Mouse (Mus musculus): ENCODE measurements at regions not wholly inside any gene's neighbourhood (a gene's known extent, or its start where the extent isn't known, plus 50 kb on each side); places are given as distances from the start of the nearest gene placed in this dataset.
"Not testable (repeated sequence)": the region's sequence is repeated elsewhere in the genome, so short reads cannot be mapped to it uniquely, and the experiment has no call there.

DNA sequence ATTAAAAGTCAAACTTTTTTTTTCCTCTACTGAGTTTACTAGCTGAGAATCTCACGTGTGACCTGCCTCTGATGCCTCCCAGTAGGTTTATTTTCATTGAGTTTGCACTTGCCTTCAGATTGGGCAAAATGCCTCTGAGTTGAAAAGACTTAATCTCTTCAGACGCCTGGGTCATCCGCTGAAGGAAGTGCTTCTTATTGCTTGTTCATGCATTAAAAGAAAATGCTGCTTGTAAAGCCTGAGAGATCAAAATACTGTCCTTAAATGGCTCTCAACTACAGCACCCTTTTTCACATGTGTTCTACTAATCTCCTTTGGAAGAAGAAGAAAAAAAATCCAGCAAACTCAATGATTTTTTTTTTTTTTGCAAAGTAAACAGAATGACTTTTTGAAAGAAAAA lies 351.5 kb downstream of the Kcnh5 start:
- no peak for DNase-seq

DNA sequence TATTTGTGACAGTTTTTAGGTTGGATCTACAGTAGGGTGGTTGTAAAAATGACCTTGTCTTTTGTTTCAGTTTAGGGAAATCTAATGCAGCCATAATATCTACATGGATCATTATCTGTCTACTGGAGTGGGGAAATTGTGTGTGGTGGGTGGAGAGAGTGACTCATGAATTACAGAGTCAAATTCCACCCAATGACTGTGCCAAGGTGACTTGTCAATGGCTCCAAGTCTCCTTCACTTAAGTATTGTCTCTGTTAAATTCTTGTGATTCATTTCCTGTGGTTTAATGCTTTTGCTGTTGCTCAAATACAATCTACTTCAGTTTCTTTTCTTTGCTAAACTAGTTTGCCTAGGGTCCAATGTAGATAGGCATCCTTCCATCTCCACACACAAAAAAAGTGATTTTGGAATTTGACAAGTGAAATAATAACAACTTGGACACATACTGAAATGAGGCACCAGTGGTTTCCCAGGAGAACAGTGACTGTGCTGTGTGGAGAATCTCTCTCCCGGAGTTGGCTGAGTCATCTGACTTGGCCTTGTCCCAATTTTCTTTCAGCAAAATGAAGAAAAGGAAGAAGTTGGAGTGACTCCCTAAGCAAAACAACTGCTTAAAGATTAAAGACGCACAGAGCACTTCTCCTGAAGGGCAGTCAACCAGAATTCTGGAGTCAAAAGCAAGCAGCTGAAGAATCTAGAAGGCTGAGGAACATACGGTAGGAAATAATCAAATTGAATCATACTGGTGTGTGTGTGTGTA lies 352.2 kb downstream of the Kcnh5 start:
- DNase-seq, result peak in 1 of 2 experiments; percentile 9

DNA sequence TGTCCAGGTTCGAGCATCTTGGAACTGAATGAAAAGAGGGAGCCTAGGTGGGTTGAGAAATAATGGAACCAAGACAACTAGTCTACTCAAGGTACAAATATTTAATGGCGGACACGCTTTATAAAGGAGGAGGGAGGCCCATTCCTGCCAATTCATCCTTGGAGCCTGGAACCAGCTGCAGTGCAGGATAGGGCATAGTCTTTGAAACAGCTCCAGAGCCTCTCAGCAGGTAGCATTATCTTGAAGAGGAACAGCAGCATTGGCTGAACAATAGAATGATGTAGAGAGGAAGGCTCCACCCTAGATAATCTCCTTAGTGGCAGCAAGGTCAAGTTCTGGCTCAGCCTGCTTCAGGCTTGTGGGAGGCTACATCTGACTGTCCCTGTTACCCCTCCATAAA lies 361.0 kb downstream of the Kcnh5 start:
- DNase-seq, result not testable (repeated sequence)

- DNase-seq, result not testable (repeated sequence)
Observed at GRCm38 (mm10) chr12:74808571-74808970, 368.6 kb downstream of the Kcnh5 start.

DNA sequence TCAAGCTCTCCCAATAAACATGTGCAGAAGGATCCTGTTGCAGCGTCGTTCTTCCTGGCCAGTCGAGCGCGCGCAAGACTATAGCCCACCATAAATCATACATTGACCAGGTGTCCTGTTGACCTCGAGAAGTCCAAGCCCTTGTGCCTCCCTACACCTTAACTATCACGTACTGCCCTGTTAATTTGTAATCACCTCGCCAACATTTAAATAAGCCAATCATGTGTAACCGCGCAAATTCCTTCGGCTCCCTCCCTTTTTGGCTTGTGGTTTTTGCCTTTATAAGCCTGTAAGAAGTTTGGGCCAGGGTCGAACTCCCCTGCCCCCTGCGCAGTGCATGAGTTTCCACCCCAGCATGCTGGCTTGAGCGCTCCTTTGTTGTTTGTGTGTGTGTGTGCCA lies 369.2 kb downstream of the Kcnh5 start:
- DNase-seq, result not testable (repeated sequence)

GRCm38 (mm10) chr12:74803740-74804512 lies 373.2 kb downstream of the Kcnh5 start:
- DNase-seq, result no peak

DNA sequence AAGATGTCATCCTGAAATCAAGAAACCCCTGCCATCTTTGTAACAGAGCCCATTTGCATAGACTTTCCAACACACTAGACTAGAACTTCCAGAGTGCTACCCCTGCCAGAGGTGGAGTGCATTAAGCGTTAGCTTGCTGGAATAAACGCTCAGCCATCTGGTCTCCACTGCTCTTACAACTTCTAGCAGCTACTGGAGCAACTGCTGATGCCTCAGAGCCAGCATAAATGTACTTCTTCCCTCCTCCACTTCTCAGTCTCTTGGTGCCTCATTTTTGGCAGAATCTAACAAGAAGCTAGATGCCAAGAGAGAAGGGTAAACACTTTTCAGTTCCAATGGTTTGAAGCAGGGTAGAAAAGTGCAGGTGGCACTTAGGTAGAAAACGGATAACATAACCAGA lies 385.1 kb downstream of the Kcnh5 start:
- no peak for DNase-seq

DNA sequence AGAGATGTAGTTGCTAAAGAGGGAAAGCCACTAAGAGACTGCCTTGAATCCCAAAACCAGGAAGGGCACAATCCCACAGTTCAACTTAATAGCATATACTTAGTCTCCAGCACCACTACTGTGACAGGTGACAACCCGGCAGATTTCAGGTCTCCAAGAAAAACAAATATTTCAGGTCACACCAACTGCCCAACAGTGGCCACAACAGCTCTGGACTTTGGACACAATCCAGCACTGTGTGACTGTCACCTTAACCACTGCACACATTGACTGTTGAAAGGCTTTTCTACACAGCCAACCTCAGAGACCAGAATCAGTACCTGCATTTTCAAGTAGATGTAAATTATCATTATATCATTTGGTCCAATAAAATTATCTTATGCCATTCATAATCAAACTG lies 414.8 kb downstream of the Kcnh5 start:
- DNase-seq, result no peak

- DNase-seq, result no peak
Observed at GRCm38 (mm10) chr12:74745051-74745450, 428.9 kb upstream of the Gm11042 start.

- DNase-seq, result no peak
Observed at GRCm38 (mm10) chr12:74728866-74729265, 412.7 kb upstream of the Gm11042 start.

- no peak for DNase-seq
Observed at GRCm38 (mm10) chr12:74679149-74679548, 363.0 kb upstream of the Gm11042 start.

GRCm38 (mm10) chr12:74677835-74678234 lies 361.6 kb upstream of the Gm11042 start:
- DNase-seq, result no peak

DNA sequence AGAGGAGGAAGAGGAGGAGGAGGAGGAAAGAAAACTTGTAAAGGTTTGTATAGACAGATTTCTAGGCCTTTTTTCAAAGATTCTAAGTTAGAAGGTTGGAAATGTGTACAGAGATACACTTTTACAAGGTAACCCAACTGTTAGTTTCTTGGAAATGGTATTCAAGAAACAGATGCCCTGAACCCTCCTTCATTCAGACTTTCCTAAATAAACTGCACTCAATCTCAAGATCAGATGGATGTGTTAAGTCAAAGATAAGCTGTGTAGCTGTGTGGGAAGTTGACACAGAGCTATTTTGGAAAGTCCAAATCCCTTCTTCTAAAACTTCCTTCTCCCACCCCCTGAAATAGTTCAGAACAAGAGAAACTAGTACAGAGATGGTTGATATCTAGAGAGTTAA lies 342.2 kb upstream of the Gm11042 start:
- no peak for DNase-seq

DNA sequence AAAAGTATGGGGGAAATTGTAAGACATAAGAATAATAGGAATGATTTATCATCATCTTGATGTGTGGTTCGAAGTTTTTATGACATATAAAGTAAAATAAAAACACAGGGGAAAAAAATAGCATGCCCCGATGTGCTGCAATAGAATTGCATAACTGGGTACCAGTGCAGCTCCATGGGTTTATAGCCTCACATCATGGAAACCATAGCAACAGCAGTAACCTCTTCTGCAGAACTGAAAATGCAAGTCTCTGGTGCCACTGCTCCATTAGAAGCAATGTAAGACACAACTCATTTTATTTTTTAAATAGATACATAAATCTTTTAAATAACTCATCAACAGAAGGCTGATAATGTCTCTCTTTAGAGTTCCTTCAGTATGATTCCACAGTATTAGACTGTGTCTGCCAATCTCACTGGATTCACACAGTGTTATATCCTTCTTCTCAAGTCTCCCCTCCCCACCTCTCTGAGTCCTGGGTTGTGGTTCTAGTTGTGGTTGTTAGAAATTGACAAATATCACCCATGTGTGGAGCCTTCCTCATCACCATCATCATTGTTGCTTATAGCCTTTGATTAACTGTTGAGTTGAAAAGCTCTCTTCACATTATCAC lies 340.9 kb upstream of the Gm11042 start:
- no peak for DNase-seq

GRCm38 (mm10) chr12:74651256-74651655 lies 335.1 kb upstream of the Gm11042 start:
- no peak for DNase-seq

- DNase-seq, result no peak
Observed at GRCm38 (mm10) chr12:74632827-74633226, 316.6 kb upstream of the Gm11042 start.

DNA sequence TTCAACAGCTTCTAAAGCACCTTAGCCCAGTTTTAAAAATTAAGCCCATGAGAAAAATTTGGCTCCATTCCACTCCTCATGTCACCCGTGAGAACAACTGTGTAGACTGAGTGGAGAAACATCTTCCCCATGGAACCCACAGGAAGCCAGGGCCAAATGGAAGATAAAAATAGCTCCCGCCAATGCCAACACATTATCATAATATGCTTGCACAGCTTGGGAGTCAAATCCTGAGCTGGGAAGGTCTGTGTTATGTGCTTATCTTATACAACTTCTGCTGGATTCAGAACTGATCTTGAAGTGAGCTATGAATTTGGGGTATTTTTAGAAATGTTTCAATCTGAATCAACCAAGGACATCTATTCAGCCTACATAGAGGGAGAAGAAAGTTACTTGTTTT lies 279.0 kb upstream of the Gm11042 start:
- no peak for DNase-seq

- no peak for DNase-seq
Observed at GRCm38 (mm10) chr12:74554599-74554998, 238.4 kb upstream of the Gm11042 start.

- no peak for DNase-seq
Observed at GRCm38 (mm10) chr12:74544172-74544571, 228.0 kb upstream of the Gm11042 start.

- DNase-seq, result no peak
Observed at GRCm38 (mm10) chr12:74534882-74535281, 218.7 kb upstream of the Gm11042 start.

- DNase-seq, result no peak
Observed at GRCm38 (mm10) chr12:74528983-74529566, 212.9 kb upstream of the Gm11042 start.

GRCm38 (mm10) chr12:74527190-74527621 lies 211.0 kb upstream of the Gm11042 start:
- DNase-seq, result no peak

- no peak for DNase-seq
Observed at GRCm38 (mm10) chr12:74523988-74524387, 207.8 kb upstream of the Gm11042 start.
